Mouse (Mus musculus) forebrain, postnatal 0 days (tissue): Measurements from ENCODE around the gene Swap70. TPM values are rescaled to one million over a fixed set of nuclear protein-coding genes. Genes with fewer than 3 reads are reported as not detected.

Experiments
- ATAC-seq: fragments of 200-750 bp; cut with Nextera tagmentation; 2 replicates; pipeline ENCODE4 v1.8.0; 2017; ENCODE audit warnings: mild to moderate bottlenecking, moderate library complexity
- DNase-seq: peaks from one replicate; pipeline ENCODE4 v3.0.0-alpha.2; 2015
- H3K27ac ChIP-seq: fragments of 300-500 bp; sonication (generic); 2 replicates; pipeline ENCODE4 v1.5.1; 2014; ENCODE audit warnings: low read depth, mild to moderate bottlenecking, antibody characterized with exemption, low read length, moderate library complexity, mixed read lengths
- H3K27me3 ChIP-seq: fragments of 300-500 bp; sonication (generic); 2 replicates; pipeline ENCODE4 v1.6.1; 2014; ENCODE audit warnings: mild to moderate bottlenecking, low read length, mixed read lengths; ENCODE audit not compliant: insufficient read depth
- H3K36me3 ChIP-seq: fragments of 300-500 bp; sonication (generic); 2 replicates; pipeline ENCODE4 v1.6.1; 2014; ENCODE audit warnings: mild to moderate bottlenecking, moderate library complexity; ENCODE audit not compliant: insufficient read depth
- H3K4me1 ChIP-seq: fragments of 300-500 bp; sonication (generic); 2 replicates; pipeline ENCODE4 v1.6.1; 2014; ENCODE audit warnings: antibody characterized with exemption; ENCODE audit not compliant: insufficient read depth
- H3K4me2 ChIP-seq: fragments of 300-500 bp; sonication (generic); 2 replicates; pipeline ENCODE4 v1.6.1; 2014; ENCODE audit warnings: low read depth, mild to moderate bottlenecking, moderate library complexity
- H3K4me3 ChIP-seq: fragments of 300-500 bp; sonication (generic); 2 replicates; pipeline ENCODE4 v1.5.1; 2014; ENCODE audit warnings: low read depth, low read length, mixed read lengths
- H3K9ac ChIP-seq: fragments of 300-500 bp; sonication (generic); 2 replicates; pipeline ENCODE4 v1.6.1; 2014; ENCODE audit warnings: mild to moderate bottlenecking
- H3K9me3 ChIP-seq: fragments of 300-500 bp; sonication (generic); 2 replicates; pipeline ENCODE4 v1.6.1; 2016; ENCODE audit warnings: low read length
- CTCF ChIP-seq: sonication (generic); IDR thresholded peaks from 2 replicates; pipeline ENCODE4 v1.5.1; 2016; ENCODE audit warnings: antibody characterized with exemption, control low read depth, low read depth
- WGBS: fragments of 180-500 bp; shearing (Covaris S2); extraction: QIAGEN DNeasy Blood & Tissue Kit; methylation state at CpG from one replicate; pipeline ENCODE4 v1.1.7; 2014; 5-methylcytosine and 5-hydroxymethylcytosine counted together
- polyA plus RNA-seq: library from polyadenylated mRNA; unstranded; fragments of >200 nt; fragmentation: Nextera tagmentation; extraction: Ambion mirVana; gene quantifications from 2 replicates; pipeline ENCODE4 v1.2.1, GENCODE M21; 2015
- total RNA-seq: library from RNA; depleted of rRNA; stranded (reverse); fragments of >200 nt; gene quantifications from 2 replicates; pipeline ENCODE4 v1.2.3, GENCODE M21; 2014

The Swap70 gene
- total and polyA plus RNA-seq, 2 experiments from 2014 or later, result 7.1 to 12.2 TPM

- DNase-seq (peak; percentile 24), ATAC-seq (peak; percentile 85)
- H3K27ac ChIP-seq, result no peak overlapping the region
- WGBS, result 15% methylated on average over 2 of the region's 2 CpGs
- H3K4me3 ChIP-seq, result no peak overlapping the region
- H3K9ac ChIP-seq, result no peak overlapping the region
- TF ChIP-seq CTCF, result no peak
- no peaks in the 10 kb centered on the region for H3K4me1 ChIP-seq
- H3K9me3 ChIP-seq, result no peaks in the 10 kb centered on the region
- H3K27me3 ChIP-seq, result no peaks in the 10 kb centered on the region
- no peak overlapping the region for H3K4me2 ChIP-seq
- H3K36me3 ChIP-seq, result no peaks in the 10 kb centered on the region
Measured at GRCm38 (mm10) chr7:110237837-110238451, 16.4 kb downstream of the Swap70 start.

- ATAC-seq (no peak), DNase-seq (no peak)
- Histone ChIP-seq H3K27ac (no peak overlapping the region), H3K9me3 (no peaks in the 10 kb centered on the region), H3K4me2 (no peak overlapping the region), H3K4me3 (no peak overlapping the region), H3K36me3 (no peaks in the 10 kb centered on the region), H3K9ac (no peak overlapping the region), H3K27me3 (no peaks in the 10 kb centered on the region), H3K4me1 (no peaks in the 10 kb centered on the region)
- TF ChIP-seq CTCF, result no peak
- WGBS, result 76% methylated on average over 4 of the region's 4 CpGs
Measured at GRCm38 (mm10) chr7:110239590-110239989, 18.1 kb downstream of the Swap70 start.

GRCm38 (mm10) chr7:110241472-110242289 lies 20.2 kb downstream of the Swap70 start:
- no peak for DNase-seq
- Histone ChIP-seq H3K27ac (no peak overlapping the region), H3K36me3 (no peaks in the 10 kb centered on the region), H3K9me3 (no peaks in the 10 kb centered on the region), H3K4me1 (no peaks in the 10 kb centered on the region), H3K4me2 (no peak overlapping the region), H3K4me3 (no peak overlapping the region), H3K27me3 (no peaks in the 10 kb centered on the region), H3K9ac (no peak overlapping the region)
- 74% methylated on average over 9 of the region's 9 CpGs for WGBS
- no peak for ATAC-seq
- no peak for TF ChIP-seq CTCF

- 94% methylated on average over 5 of the region's 5 CpGs for WGBS
Measured at GRCm38 (mm10) chr7:110242290-110242581, 20.7 kb downstream of the Swap70 start.

GRCm38 (mm10) chr7:110245128-110245527 lies 23.6 kb downstream of the Swap70 start:
- 91% methylated on average over 9 of the region's 9 CpGs for WGBS
- no peaks in the 10 kb centered on the region for H3K36me3 ChIP-seq
- no peak overlapping the region for H3K4me2 ChIP-seq

More at GRCm38 (mm10) chr7:110242290-110242581, 20.7 kb downstream of the Swap70 start:
- H3K27ac ChIP-seq, result no peak overlapping the region
- no peaks in the 10 kb centered on the region for H3K4me1 ChIP-seq
- no peak for ATAC-seq
- H3K9me3 ChIP-seq, result no peaks in the 10 kb centered on the region
- H3K4me2 ChIP-seq, result no peak overlapping the region
- no peaks in the 10 kb centered on the region for H3K36me3 ChIP-seq
- no peak for DNase-seq
- no peak for TF ChIP-seq CTCF
- no peak overlapping the region for H3K9ac ChIP-seq
- no peak overlapping the region for H3K4me3 ChIP-seq
- no peaks in the 10 kb centered on the region for H3K27me3 ChIP-seq

GRCm38 (mm10) chr7:110246526-110246925 lies 25.0 kb downstream of the Swap70 start:
- ATAC-seq (no peak), DNase-seq (no peak)
- TF ChIP-seq CTCF, result no peak
- Histone ChIP-seq H3K9me3 (no peaks in the 10 kb centered on the region), H3K9ac (no peak overlapping the region), H3K36me3 (no peaks in the 10 kb centered on the region), H3K4me1 (no peaks in the 10 kb centered on the region), H3K4me3 (no peak overlapping the region), H3K27ac (no peak overlapping the region), H3K4me2 (no peak overlapping the region), H3K27me3 (no peaks in the 10 kb centered on the region)
- 85% methylated on average over 9 of the region's 9 CpGs for WGBS

More at GRCm38 (mm10) chr7:110245128-110245527, 23.6 kb downstream of the Swap70 start:
- no peak for TF ChIP-seq CTCF
- H3K4me1 ChIP-seq, result no peaks in the 10 kb centered on the region
- no peaks in the 10 kb centered on the region for H3K27me3 ChIP-seq
- no peaks in the 10 kb centered on the region for H3K9me3 ChIP-seq
- no peak for DNase-seq
- no peak for ATAC-seq
- H3K4me3 ChIP-seq, result no peak overlapping the region
- no peak overlapping the region for H3K27ac ChIP-seq
- no peak overlapping the region for H3K9ac ChIP-seq

GRCm38 (mm10) chr7:110247801-110248200 lies 26.3 kb downstream of the Swap70 start:
- Histone ChIP-seq H3K9ac (no peak overlapping the region), H3K27ac (no peak overlapping the region), H3K4me3 (no peak overlapping the region), H3K27me3 (no peaks in the 10 kb centered on the region), H3K4me2 (no peak overlapping the region), H3K9me3 (no peaks in the 10 kb centered on the region), H3K36me3 (no peaks in the 10 kb centered on the region), H3K4me1 (no peaks in the 10 kb centered on the region)
- no peak for ATAC-seq
- TF ChIP-seq CTCF, result no peak
- DNase-seq, result no peak
- WGBS, result 95% methylated on average over 3 of the region's 3 CpGs
